1 mouse cellular context compared by ENCODE assay signal in genomic region chr10:81173132-81173531, GRCm38 (mm10).
TF ChIP-seq lines count a peak whose summit lies in the region.

No protein-coding gene starts in this region.

TF ChIP-seq in CH12.LX, 34 proteins besides CTCF, POLR2A, EP300 and RAD21:
- TF ChIP-seq MXI1 (IDR thresholded peaks at IDR 0.05; ENCODE audit: low read depth, low read length): no peak
- no peak for TF ChIP-seq POLR2AphosphoS2 (IDR thresholded peaks at IDR 0.05; ENCODE audit: low read depth, low read length)
- no peak for TF ChIP-seq ZKSCAN1 (IDR thresholded peaks at IDR 0.05; ENCODE audit: borderline replicate concordance, low read depth, low read length)
- no peak for TF ChIP-seq ETS1 (conservative IDR thresholded peaks at IDR 0.05; ENCODE audit: low read depth, low read length)
- no peak for TF ChIP-seq UBTF (IDR thresholded peaks at IDR 0.05; ENCODE audit: low read depth, low read length)
- TF ChIP-seq MEF2A (IDR thresholded peaks at IDR 0.05; ENCODE audit: borderline replicate concordance, low read depth, low read length): no peak
- peak; percentile 78 for TF ChIP-seq BHLHE40 (IDR thresholded peaks at IDR 0.05; ENCODE audit: low read depth, low read length)
- TF ChIP-seq IRF4 (IDR thresholded peaks at IDR 0.05; ENCODE audit: low read depth, low read length): no peak
- no peak for TF ChIP-seq ZNF384 (IDR thresholded peaks at IDR 0.05; ENCODE audit: low read depth, low read length)
- TF ChIP-seq ZC3H11A (IDR thresholded peaks at IDR 0.05; ENCODE audit: low read depth, low read length): no peak
- TF ChIP-seq USF1 (IDR thresholded peaks at IDR 0.05; ENCODE audit: low read depth, low read length): no peak
- peak; percentile 87 for TF ChIP-seq NRF1 (IDR thresholded peaks at IDR 0.05; ENCODE audit: low read depth, low read length)
- no peak for TF ChIP-seq MAFK (IDR thresholded peaks at IDR 0.05; ENCODE audit: insufficient replicate concordance, low read length)
- 0 out of 2 replicates have a peak, but pooled peaks have one; percentile 16 for TF ChIP-seq NELFE (IDR thresholded peaks at IDR 0.05; ENCODE audit: low read depth, low read length)
